Mouse (Mus musculus) cerebellum, adult (tissue): ENCODE data around the gene Rarres1.

Source experiments
- ATAC-seq: cut with Nextera tagmentation; 2 replicates; pipeline ENCODE4 v1.9.2; 2017; ENCODE audit warnings: mild to moderate bottlenecking, moderate library complexity, mixed read lengths; ENCODE audit not compliant: insufficient number of reproducible peaks, low FRiP score, low TSS enrichment

The Rarres1 gene

GRCm38 (mm10) chr3:67429999-67430380 lies 85.3 kb downstream of the Rarres1 start, which contains the start of gene Gfm1:
Gene Gfm1, plus strand, starts transcription at chr3:67430096.
- ATAC-seq = peak; percentile 93

DNA sequence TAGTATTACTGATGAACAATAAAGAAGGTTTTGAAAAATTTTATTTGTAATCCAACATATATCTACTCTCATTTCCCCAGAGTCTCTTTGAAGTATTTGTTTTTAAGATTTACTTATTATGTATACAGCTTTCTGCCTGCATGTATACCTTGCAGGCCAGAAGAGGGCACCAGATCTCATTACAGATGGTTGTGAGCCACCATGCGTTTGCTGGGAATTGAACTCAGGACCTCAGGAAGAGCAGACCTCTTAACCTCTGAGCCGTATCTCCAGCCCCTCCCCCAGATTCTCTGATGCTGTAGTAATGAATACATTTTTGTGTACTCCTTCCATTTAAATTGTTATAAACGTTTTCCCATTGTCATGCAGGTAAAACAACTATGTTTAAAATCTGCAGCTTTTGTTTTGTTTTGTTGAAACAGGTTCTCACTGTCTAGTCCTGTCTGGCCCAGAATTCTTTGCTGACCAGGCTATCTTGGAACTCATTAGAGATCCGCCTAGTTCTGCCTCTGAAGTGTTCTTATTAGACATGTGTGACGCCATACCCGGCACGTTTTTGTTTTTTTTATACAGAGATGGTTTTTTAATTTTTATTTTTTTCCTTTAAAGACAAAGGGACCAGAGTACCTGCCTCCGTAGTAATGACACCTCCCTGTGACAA lies 85.9 kb downstream of the Rarres1 start:
- ATAC-seq = no peak; the same call in 1 of the 2 replicates
